Mouse (Mus musculus) spleen, adult 12 weeks (tissue): Measurements from ENCODE around the gene Cfd.
A peak's percentile ranks its signal among the peaks of the same experiment; 100 is the strongest.

Experiments
- DNase-seq: peaks from one replicate; pipeline ENCODE4 v3.0.0; 2022; ENCODE audit warnings: low spot score

The Cfd gene

GRCm38 (mm10) chr10:79918231-79919078 lies 27.8 kb downstream of the Cfd start:
- no peak for DNase-seq

- no peak for DNase-seq
Measured at GRCm38 (mm10) chr10:79919251-79919849, 28.7 kb downstream of the Cfd start.

- no peak for DNase-seq
Measured at GRCm38 (mm10) chr10:79920056-79920890, 29.6 kb downstream of the Cfd start.

- no peak for DNase-seq
Measured at GRCm38 (mm10) chr10:79920958-79921535, 30.4 kb downstream of the Cfd start, which contains the start of gene R3hdm4. Gene R3hdm4 (minus strand): TSS chr10:79921208.

GRCm38 (mm10) chr10:79921572-79921971 lies 30.9 kb downstream of the Cfd start:
- no peak for DNase-seq

- peak; percentile 90 for DNase-seq
Measured at GRCm38 (mm10) chr10:79924998-79925784, 34.5 kb downstream of the Cfd start.

- peak; percentile 38 for DNase-seq
Measured at GRCm38 (mm10) chr10:79925785-79926490, 35.3 kb downstream of the Cfd start.

- DNase-seq = peak; percentile 80
Measured at GRCm38 (mm10) chr10:79926491-79927323, 36.1 kb downstream of the Cfd start, which contains the start of gene Arid3a. Gene Arid3a (plus strand): TSS chr10:79927043.

GRCm38 (mm10) chr10:79927324-79928029 lies 36.8 kb downstream of the Cfd start:
- DNase-seq = peak; percentile 47

- DNase-seq = no peak
Measured at GRCm38 (mm10) chr10:79928030-79928694, 37.5 kb downstream of the Cfd start.

GRCm38 (mm10) chr10:79928907-79929701 lies 38.5 kb downstream of the Cfd start:
- DNase-seq = no peak

- DNase-seq = no peak
Measured at GRCm38 (mm10) chr10:79929967-79930825, 39.5 kb downstream of the Cfd start.

- DNase-seq = no peak
Measured at GRCm38 (mm10) chr10:79930826-79931186, 40.2 kb downstream of the Cfd start.

GRCm38 (mm10) chr10:79931797-79932196 lies 41.1 kb downstream of the Cfd start:
- DNase-seq = no peak

- DNase-seq = no peak
Measured at GRCm38 (mm10) chr10:79932736-79933135, 42.1 kb downstream of the Cfd start.

- no peak for DNase-seq
Measured at GRCm38 (mm10) chr10:79933145-79933679, 42.6 kb downstream of the Cfd start.
